Mouse (Mus musculus) midbrain, embryonic 15.5 days (tissue): Measurements from ENCODE around the gene Hdac4. TPM values are rescaled to one million over a fixed set of nuclear protein-coding genes. Genes with fewer than 3 reads are reported as not detected.
A peak's percentile ranks its signal among the peaks of the same experiment; 100 is the strongest.

Experiments used
- ATAC-seq: fragments of 200-750 bp; cut with Nextera tagmentation; replicated peaks from 2 replicates; pipeline ENCODE4 v1.8.0; 2017; ENCODE audit warnings: moderate TSS enrichment
- H3K27ac ChIP-seq: fragments of 300-500 bp; sonication (generic); 2 replicates; pipeline ENCODE4 v1.5.1; 2015; ENCODE audit warnings: mild to moderate bottlenecking, inconsistent platforms
- H3K27me3 ChIP-seq: fragments of 300-500 bp; sonication (generic); replicated peaks from 2 replicates; pipeline ENCODE4 v1.6.1; 2015; ENCODE audit warnings: inconsistent platforms
- H3K36me3 ChIP-seq: fragments of 300-500 bp; sonication (generic); replicated peaks from 2 replicates; pipeline ENCODE4 v1.6.1; 2015; ENCODE audit warnings: inconsistent platforms
- H3K4me1 ChIP-seq: fragments of 300-500 bp; sonication (generic); 2 replicates; pipeline ENCODE4 v1.6.1; 2015; ENCODE audit warnings: inconsistent platforms
- H3K4me2 ChIP-seq: fragments of 300-500 bp; sonication (generic); 2 replicates; pipeline ENCODE4 v1.6.1; 2015; ENCODE audit warnings: inconsistent platforms, mild to moderate bottlenecking, moderate library complexity
- H3K4me3 ChIP-seq: fragments of 300-500 bp; sonication (generic); 2 replicates; pipeline ENCODE4 v1.5.1; 2015; ENCODE audit warnings: mild to moderate bottlenecking, inconsistent platforms
- H3K9ac ChIP-seq: fragments of 300-500 bp; sonication (generic); 2 replicates; pipeline ENCODE4 v1.6.1; 2015; ENCODE audit warnings: mild to moderate bottlenecking, inconsistent platforms
- H3K9me3 ChIP-seq: fragments of 300-500 bp; sonication (generic); 2 replicates; pipeline ENCODE4 v1.6.1; 2016; ENCODE audit warnings: inconsistent platforms
- WGBS: fragments of 180-500 bp; shearing (Covaris S2); methylation state at CpG from one replicate; pipeline ENCODE4 v1.1.7; 2015; ENCODE audit warnings: mixed read lengths; 5-methylcytosine and 5-hydroxymethylcytosine counted together
- polyA plus RNA-seq: library from polyadenylated mRNA; unstranded; fragments of >200 nt; fragmentation: Nextera tagmentation; extraction: Ambion mirVana; gene quantifications from 2 replicates; pipeline ENCODE4 v1.2.1, GENCODE M21; 2015

Gene Hdac4
- polyA plus RNA-seq, 1 experiment from 2014 or later, result 27.9 TPM

DNA sequence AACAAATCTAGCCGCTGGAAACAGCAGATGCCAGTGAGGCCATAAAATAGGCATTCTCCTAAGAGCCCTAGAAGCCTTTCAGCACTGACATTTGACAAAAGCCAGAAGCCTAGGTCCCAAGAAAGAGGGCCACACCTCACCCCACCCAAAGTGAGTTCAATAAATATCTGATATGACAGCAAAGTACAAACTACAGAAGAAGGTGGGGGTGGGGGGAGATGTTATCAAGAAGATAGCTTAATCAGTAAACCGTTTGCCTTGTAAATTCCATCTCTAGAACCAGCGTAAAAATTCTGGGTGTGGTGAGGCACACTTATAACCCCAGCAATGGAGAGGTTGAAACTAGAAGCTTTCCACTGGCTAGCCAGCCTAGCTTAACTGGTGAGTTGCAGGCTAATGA, 111.5 kb downstream of the Hdac4 start:
- H3K4me3 ChIP-seq, result no peak overlapping the region
- ATAC-seq, result no peak
- no peak overlapping the region for H3K4me2 ChIP-seq
- no peaks in the 10 kb centered on the region for H3K9me3 ChIP-seq
- no peak overlapping the region for H3K9ac ChIP-seq
- H3K4me1 ChIP-seq, result peaks cover 6% of the 10 kb centered on the region
- no peaks in the 10 kb centered on the region for H3K36me3 ChIP-seq
- no peak overlapping the region for H3K27ac ChIP-seq
- 84% methylated on average over 3 of the region's 3 CpGs for WGBS
- H3K27me3 ChIP-seq, result no peaks in the 10 kb centered on the region

DNA sequence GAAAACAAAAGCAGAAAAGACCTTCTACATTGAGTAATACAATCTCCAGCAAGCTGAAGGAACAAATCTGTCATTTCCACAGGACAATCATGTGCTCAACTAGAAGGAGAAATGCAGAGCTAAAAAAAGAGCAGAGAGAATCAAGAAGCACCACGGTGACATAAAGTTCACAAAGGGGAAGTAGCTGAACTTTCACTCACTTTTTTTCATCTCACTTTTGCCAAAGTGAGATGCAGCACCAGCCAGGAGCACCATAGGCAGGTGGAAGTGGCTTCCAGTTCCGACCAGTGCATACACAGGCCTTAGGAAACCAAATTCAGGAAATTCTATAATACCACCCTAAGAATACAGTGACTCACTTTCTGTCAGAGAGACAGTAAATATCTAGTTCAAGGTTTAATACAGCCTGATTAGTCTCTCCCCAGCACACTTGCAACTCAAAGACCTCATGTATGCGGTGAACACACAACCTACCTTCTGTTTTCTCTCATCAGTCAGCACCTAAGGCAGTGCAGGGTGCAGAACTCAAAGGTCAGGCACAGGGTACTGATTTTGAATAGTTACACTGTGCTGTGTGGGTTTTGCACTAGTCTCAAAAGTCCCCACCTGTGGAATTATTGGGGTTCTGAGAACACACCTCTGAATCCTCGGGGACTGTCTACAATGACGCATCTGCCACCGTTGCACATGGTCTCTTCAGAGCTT, 112.5 kb downstream of the Hdac4 start:
- Histone ChIP-seq H3K36me3 (no peaks in the 10 kb centered on the region), H3K4me2 (no peak overlapping the region), H3K4me1 (peaks cover 6% of the 10 kb centered on the region), H3K27ac (no peak overlapping the region), H3K27me3 (no peaks in the 10 kb centered on the region), H3K9ac (no peak overlapping the region), H3K4me3 (no peak overlapping the region), H3K9me3 (no peaks in the 10 kb centered on the region)
- ATAC-seq, result no peak
- 72% methylated on average over 6 of the region's 6 CpGs for WGBS

DNA sequence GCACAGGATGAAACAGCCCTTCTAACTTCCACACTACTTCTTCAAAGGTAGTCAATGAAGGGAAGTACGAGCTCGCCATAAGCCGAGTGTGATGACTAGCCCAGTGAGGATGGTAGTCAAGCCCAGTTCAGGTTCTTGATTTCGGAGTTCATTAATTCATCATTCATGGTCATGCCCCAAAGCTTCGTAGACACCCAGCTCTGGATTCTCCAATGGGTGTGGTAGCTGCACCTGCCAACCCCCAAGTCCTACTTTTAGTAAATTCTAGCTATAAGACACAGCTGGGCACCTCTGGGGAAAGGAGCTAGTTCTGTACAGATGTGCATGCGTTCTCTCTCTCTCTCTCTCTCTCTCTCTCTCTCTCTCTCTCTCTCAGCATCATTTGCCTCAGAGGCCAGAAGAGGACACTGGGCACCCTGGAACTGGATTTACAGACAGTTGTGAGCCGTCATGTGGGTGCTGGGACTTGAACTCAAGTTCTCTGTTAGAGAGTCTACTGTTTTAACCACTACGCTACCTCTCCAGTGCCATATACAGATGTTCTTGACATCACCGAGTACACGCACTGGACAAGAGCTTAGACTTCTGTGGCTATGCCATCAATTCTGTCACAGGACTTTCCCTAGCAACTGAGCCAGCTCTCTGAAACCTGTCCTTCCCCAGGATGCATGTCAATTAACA, 113.2 kb downstream of the Hdac4 start:
- WGBS, result 91% methylated on average over 10 of the region's 10 CpGs
- no peak overlapping the region for H3K4me3 ChIP-seq
- no peaks in the 10 kb centered on the region for H3K27me3 ChIP-seq
- H3K27ac ChIP-seq, result no peak overlapping the region
- no peak overlapping the region for H3K9ac ChIP-seq
- no peak for ATAC-seq
- H3K4me1 ChIP-seq, result peaks cover 6% of the 10 kb centered on the region
- H3K9me3 ChIP-seq, result no peaks in the 10 kb centered on the region
- H3K4me2 ChIP-seq, result no peak overlapping the region
- no peaks in the 10 kb centered on the region for H3K36me3 ChIP-seq

DNA sequence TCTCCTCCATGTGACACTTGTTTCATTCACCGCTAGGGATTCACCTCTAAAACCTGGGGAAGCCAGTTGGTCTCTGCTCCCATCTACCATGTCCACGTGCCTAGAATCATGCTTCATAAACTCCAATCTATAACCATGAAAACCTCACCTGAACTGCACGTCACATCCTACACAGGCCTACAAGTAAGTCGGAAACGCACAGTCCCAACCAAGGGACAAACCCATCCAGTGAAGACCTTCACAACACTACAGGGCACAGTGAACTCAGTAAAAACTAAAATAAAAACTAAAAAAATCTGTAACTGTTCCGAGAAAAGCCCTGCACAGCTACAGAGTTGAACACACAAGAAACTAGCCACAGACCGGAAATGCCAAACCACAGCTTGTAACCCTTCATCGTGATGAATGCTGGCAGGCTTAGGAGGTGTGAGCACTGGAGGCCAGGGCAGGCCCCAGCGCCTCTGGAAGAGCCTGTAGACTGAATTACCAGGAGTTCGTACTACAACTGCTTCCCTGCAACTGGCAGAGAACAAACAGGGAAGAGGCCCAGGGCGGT, 115.4 kb downstream of the Hdac4 start:
- H3K4me1 ChIP-seq, result no peaks in the 10 kb centered on the region
- no peaks in the 10 kb centered on the region for H3K9me3 ChIP-seq
- H3K4me2 ChIP-seq, result no peak overlapping the region
- H3K36me3 ChIP-seq, result no peaks in the 10 kb centered on the region
- no peak overlapping the region for H3K4me3 ChIP-seq
- WGBS, result 93% methylated on average over 11 of the region's 11 CpGs
- H3K27me3 ChIP-seq, result no peaks in the 10 kb centered on the region
- no peak overlapping the region for H3K9ac ChIP-seq
- no peak for ATAC-seq
- no peak overlapping the region for H3K27ac ChIP-seq

DNA sequence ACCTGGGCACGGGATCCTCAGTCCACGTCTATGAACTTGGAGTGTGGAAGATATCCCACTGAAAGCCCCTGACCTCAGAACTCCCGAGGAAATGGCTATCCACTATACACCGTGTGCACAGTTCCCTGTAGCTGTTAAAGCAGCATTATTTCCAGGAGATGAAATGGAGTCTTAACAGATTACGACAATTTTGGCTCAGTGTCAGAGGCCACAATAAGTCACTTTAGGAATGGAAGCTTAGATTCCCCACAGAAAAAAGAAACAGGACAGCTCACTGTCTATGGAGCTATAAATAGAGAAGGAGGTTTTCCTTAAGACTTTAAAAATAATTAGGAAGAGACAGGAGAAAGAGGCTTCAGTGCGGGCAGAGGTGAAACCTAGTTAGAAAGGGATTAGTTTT, 120.2 kb downstream of the Hdac4 start:
- H3K36me3 ChIP-seq, result no peaks in the 10 kb centered on the region
- ATAC-seq, result no peak
- H3K4me2 ChIP-seq, result no peak overlapping the region
- no peak overlapping the region for H3K9ac ChIP-seq
- peaks cover under 1% of the 10 kb centered on the region; the same call in 1 of the 2 replicates for H3K4me1 ChIP-seq
- no peaks in the 10 kb centered on the region for H3K9me3 ChIP-seq
- no peak overlapping the region for H3K27ac ChIP-seq
- no peak overlapping the region for H3K4me3 ChIP-seq
- no peaks in the 10 kb centered on the region for H3K27me3 ChIP-seq
- WGBS, result 62% methylated on average over 6 of the region's 6 CpGs

DNA sequence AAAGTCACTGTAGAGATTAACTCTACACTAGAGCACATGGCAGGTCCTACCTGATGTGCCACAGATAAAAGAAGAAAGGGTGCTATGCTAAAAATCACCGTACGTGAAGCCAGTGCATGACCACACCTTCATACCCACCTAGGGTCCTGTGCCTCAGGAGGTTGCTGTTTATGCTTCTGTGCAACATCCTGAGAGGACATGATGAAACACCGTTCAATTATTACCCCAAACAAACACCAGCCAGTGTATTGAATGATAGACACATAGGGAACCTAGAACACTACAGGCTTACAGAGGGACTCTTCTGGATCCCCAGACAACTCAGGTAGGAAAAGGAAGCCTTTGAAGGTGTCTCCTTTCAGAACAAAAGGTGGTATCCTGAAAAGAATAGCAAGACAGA, 120.8 kb downstream of the Hdac4 start:
- no peaks in the 10 kb centered on the region for H3K36me3 ChIP-seq
- no peak overlapping the region for H3K27ac ChIP-seq
- 92% methylated on average over 3 of the region's 3 CpGs for WGBS
- no peak for ATAC-seq
- no peak overlapping the region for H3K4me3 ChIP-seq
- H3K9ac ChIP-seq, result no peak overlapping the region
- peaks cover 7% of the 10 kb centered on the region for H3K4me1 ChIP-seq
- H3K9me3 ChIP-seq, result no peaks in the 10 kb centered on the region
- H3K4me2 ChIP-seq, result no peak overlapping the region
- no peaks in the 10 kb centered on the region for H3K27me3 ChIP-seq

DNA sequence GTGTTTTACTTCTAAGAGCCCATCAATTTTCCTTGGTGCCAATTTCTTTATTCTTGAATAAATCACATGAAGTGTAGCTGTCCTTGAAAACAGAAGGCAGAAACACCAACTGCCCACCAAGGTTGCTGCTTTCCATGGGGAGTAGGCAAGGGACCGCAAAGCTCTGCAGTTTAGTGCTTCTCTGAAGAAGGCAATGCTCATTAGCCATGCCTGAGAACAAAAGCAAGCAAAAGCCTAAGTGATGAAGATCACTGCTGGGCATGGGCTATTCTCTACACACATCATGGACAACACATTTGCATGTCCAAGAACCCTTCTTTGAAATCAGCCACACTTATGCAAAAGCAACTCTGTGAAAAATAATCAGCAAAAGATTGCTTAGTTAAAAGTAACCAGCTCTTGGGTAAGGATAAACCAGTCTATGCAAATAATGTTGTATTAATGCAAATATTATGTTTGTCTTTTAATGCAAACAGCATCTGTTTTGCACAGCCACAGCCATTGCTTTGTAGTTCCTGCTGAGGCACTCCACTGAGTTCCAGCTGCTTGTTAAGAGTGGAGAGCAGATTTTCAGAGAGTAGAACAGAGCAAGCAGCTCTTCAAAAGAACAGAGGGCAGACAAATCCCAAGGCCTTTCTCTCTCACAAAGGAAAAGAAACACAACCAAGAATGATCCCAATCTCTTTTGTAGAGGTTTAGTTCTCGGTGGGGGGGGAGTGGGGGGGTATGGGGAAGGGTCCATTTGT, 125.4 kb downstream of the Hdac4 start:
- Histone ChIP-seq H3K4me1 (peaks cover 7% of the 10 kb centered on the region), H3K36me3 (no peaks in the 10 kb centered on the region), H3K27ac (peak overlapping the region; percentile 45), H3K9ac (no peak overlapping the region), H3K27me3 (no peaks in the 10 kb centered on the region), H3K9me3 (no peaks in the 10 kb centered on the region), H3K4me2 (no peak overlapping the region), H3K4me3 (no peak overlapping the region)
- ATAC-seq, result peak; percentile 70; the same call in 1 of the 2 replicates
- 11% methylated on average over 2 of the region's 2 CpGs for WGBS

DNA sequence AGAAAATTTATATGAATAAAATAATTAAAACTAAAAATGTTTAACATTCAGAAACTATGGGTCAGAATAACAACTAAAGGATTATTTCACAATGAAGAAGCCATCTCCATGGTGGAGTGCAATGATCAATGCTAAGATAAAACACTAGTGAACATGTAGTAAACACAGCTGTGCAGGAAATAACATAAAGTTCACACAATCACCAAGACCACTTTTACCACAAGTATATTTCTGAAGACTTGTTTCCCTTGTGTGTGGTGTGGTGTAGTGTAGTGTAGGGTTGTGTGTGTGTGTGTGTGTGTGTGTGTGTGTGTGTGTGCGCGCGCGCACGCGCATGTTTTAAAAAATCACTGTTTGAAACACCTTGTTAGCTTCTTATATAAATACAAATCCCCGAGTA, 126.0 kb downstream of the Hdac4 start:
- Histone ChIP-seq H3K36me3 (no peaks in the 10 kb centered on the region), H3K4me2 (no peak overlapping the region), H3K4me1 (peaks cover 7% of the 10 kb centered on the region), H3K9ac (no peak overlapping the region), H3K27me3 (no peaks in the 10 kb centered on the region), H3K27ac (peak overlapping the region; percentile 45; the same call in 1 of the 2 replicates), H3K9me3 (no peaks in the 10 kb centered on the region), H3K4me3 (no peak overlapping the region)
- 90% methylated on average over 7 of the region's 7 CpGs for WGBS
- no peak for ATAC-seq

DNA sequence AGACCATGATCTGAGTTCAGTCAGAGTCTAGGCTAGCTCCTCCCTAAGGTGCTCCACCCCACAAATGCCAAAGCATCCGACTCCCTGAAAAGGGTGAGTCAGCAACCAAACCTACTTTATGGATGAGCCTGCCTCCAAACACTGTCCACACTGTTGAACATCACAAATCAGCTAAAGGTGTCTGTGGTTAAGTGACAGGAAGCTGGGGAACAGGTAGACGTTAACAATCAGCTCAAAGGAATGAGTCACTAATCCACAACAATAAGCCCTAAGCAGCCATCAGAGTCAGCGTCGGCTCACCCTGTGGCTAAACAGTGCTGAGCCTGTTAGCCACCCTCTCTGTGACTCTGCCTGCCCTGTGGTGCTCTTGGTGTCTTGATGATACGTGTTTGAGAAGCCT, 131.2 kb downstream of the Hdac4 start:
- no peaks in the 10 kb centered on the region for H3K9me3 ChIP-seq
- ATAC-seq, result no peak
- no peak overlapping the region for H3K9ac ChIP-seq
- H3K36me3 ChIP-seq, result no peaks in the 10 kb centered on the region
- no peak overlapping the region for H3K27ac ChIP-seq
- no peak overlapping the region for H3K4me2 ChIP-seq
- no peaks in the 10 kb centered on the region for H3K27me3 ChIP-seq
- WGBS, result 78% methylated on average over 5 of the region's 5 CpGs
- no peak overlapping the region for H3K4me3 ChIP-seq
- H3K4me1 ChIP-seq, result peaks cover 21% of the 10 kb centered on the region

DNA sequence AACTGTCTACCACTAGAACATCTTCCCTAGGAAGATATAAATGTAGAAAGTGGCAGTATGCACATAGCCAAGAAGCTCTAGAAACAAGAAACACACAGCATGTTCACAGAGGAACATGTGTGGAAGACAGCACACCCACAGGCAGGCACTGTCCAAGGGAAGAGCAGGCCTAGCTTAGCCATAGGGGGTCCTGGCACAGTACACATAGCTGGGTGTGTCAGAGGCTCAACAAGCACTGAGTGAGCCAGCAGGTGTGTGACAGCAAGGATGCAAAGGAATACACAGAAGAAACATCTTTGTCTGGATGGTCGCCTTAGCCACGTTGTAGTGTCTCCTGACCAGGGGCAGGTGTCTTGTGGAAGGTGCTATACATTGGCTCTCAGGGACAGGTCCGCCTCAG, 132.2 kb downstream of the Hdac4 start:
- 90% methylated on average over 3 of the region's 3 CpGs for WGBS
- no peak overlapping the region for H3K9ac ChIP-seq
- H3K27me3 ChIP-seq, result no peaks in the 10 kb centered on the region
- H3K36me3 ChIP-seq, result no peaks in the 10 kb centered on the region
- peaks cover 21% of the 10 kb centered on the region for H3K4me1 ChIP-seq
- ATAC-seq, result no peak
- H3K4me3 ChIP-seq, result no peak overlapping the region
- H3K27ac ChIP-seq, result no peak overlapping the region
- H3K9me3 ChIP-seq, result no peaks in the 10 kb centered on the region
- H3K4me2 ChIP-seq, result no peak overlapping the region

DNA sequence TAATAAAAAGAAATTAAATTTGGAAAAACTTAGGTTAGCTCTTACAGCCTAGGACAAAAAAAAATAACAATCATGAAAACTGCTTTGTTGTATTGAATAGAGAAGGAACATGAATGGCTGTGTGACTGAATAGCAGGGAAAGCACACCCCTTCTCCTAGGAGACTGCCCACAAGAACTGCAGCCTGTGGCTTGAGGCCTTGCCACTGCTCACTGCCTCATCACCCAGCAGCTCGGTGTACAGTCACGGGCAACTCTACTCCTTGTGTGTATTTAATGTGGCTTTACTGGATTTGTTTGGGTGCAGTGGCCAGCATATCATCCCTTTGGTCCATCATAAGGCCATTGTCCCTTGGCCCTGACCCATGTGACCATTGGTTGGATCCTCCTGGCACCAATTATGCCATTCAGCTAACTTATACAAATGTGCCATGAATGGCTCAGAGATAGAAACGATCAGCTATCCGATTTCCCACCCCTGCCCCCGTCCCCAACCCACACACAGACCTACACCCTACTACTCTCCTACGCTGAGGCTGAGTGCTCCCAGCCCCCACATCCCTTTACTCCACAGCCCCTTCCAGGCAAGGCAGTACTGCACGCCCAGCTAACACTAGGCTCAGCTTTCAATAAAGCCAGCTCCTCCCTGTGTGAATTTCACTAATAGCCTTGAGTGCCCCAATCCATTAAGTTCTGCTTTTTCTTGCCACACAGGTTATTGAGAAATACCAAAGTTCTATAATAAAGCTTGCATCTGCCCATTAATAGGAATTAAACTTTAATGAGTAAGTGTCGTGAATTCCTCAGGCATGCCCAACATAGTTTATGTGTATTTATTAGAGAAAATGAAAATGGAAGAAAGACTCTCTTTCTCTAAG, 134.1 kb downstream of the Hdac4 start:
- no peak overlapping the region for H3K27ac ChIP-seq
- no peak overlapping the region for H3K9ac ChIP-seq
- peaks cover 21% of the 10 kb centered on the region for H3K4me1 ChIP-seq
- H3K4me3 ChIP-seq, result no peak overlapping the region
- peak; percentile 65; the same call in 1 of the 2 replicates for ATAC-seq
- WGBS, result 27% methylated on average over 8 of the region's 8 CpGs
- no peaks in the 10 kb centered on the region for H3K27me3 ChIP-seq
- no peaks in the 10 kb centered on the region for H3K9me3 ChIP-seq
- no peak overlapping the region for H3K4me2 ChIP-seq
- no peaks in the 10 kb centered on the region for H3K36me3 ChIP-seq
